Mouse (Mus musculus): Measurements from ENCODE around the gene Pde4c. TPM values are rescaled to one million over a fixed set of nuclear protein-coding genes. Genes with fewer than 3 reads are reported as not detected.

Gene Pde4c
- polyA plus RNA-seq, 1 experiment from 2014 or later, result 0.09 TPM

GRCm38 (mm10) chr8:70724216-70724615, 696 bp downstream of the Pde4c start:
- H3K4me2 ChIP-seq (replicated peaks; ENCODE audit: low read depth, low read length), result no peak overlapping the region
- no peaks in the 10 kb centered on the region for H3K9me3 ChIP-seq (ENCODE audit: control insufficient read depth, low read length)
- H3K27ac ChIP-seq (ENCODE audit: low read depth, low read length), result no peak overlapping the region
- H3K27me3 ChIP-seq (ENCODE audit: control insufficient read depth, insufficient read depth, low read length), result peaks cover 12% of the 10 kb centered on the region
- H3K9ac ChIP-seq (ENCODE audit: low read depth, low read length), result no peak overlapping the region
- no peaks in the 10 kb centered on the region for H3K36me3 ChIP-seq (ENCODE audit: control insufficient read depth, insufficient read depth, low read length)
- WGBS, result 81% methylated on average over 12 of the region's 12 CpGs
- H3K4me1 ChIP-seq (replicated peaks; ENCODE audit: control insufficient read depth, insufficient read depth, low read length), result no peaks in the 10 kb centered on the region
- no peak overlapping the region for H3K4me3 ChIP-seq (ENCODE audit: low read depth, low read length)
- no peak for DNase-seq (ENCODE audit: low spot score)
- no peak for ATAC-seq (ENCODE audit: low FRiP score)

DNA sequence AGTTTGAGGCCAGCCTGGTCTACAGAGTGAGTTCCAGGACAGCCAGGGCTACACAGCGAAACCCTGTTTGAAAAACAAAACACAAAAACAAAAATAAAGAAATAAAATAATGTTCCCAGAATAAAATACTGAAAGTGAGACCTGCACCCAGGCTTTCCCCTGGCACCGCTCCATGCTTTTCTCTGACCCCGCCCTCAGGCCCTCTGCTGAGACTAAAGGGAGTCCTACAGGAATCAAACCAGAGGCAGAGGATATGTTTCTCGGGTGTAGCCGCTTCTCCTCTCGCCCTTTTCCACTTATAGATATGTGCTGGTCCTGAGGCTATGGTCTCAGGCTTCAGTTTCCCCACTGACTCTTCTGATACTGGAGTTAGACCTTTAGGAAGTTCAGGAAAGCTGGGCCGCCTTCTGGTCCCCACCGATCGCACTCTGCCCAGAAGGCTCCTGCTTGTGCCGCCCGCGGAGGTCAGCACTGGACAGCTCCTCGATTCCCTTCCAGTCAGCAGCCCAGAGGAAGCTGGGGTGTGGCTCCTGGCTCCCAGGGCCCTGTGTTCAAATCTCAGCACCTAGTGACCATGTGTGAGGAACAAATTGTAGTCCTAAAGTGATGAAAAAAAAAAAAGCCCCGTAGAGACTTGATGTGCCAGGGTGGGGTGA, 2.4 kb downstream of the Pde4c start:
- no peak for ATAC-seq (ENCODE audit: low FRiP score)
- peak; percentile 26 for DNase-seq (ENCODE audit: low spot score)
- H3K4me3 ChIP-seq (ENCODE audit: low read depth, low read length), result no peak overlapping the region
- peaks cover 26% of the 10 kb centered on the region for H3K27me3 ChIP-seq (ENCODE audit: control insufficient read depth, insufficient read depth, low read length)
- no peak overlapping the region for H3K27ac ChIP-seq (ENCODE audit: low read depth, low read length)
- H3K36me3 ChIP-seq (ENCODE audit: control insufficient read depth, insufficient read depth, low read length), result no peaks in the 10 kb centered on the region
- no peaks in the 10 kb centered on the region for H3K9me3 ChIP-seq (ENCODE audit: control insufficient read depth, low read length)
- no peak overlapping the region for H3K9ac ChIP-seq (ENCODE audit: low read depth, low read length)
- WGBS, result 29% methylated on average over 14 of the region's 14 CpGs
- H3K4me1 ChIP-seq (replicated peaks; ENCODE audit: control insufficient read depth, insufficient read depth, low read length), result no peaks in the 10 kb centered on the region; the same call in 1 of the 2 replicates
- H3K4me2 ChIP-seq (replicated peaks; ENCODE audit: low read depth, low read length), result no peak overlapping the region

GRCm38 (mm10) chr8:70726721-70727120, 3.2 kb downstream of the Pde4c start:
- no peak overlapping the region for H3K4me2 ChIP-seq (replicated peaks; ENCODE audit: low read depth, low read length)
- no peak for ATAC-seq (ENCODE audit: low FRiP score)
- no peak for DNase-seq (ENCODE audit: low spot score)
- H3K9ac ChIP-seq (ENCODE audit: low read depth, low read length), result no peak overlapping the region
- H3K27ac ChIP-seq (ENCODE audit: low read depth, low read length), result no peak overlapping the region
- no peak overlapping the region for H3K4me3 ChIP-seq (ENCODE audit: low read depth, low read length)
- peaks cover 29% of the 10 kb centered on the region for H3K27me3 ChIP-seq (ENCODE audit: control insufficient read depth, insufficient read depth, low read length)
- no peaks in the 10 kb centered on the region; the same call in 1 of the 2 replicates for H3K4me1 ChIP-seq (replicated peaks; ENCODE audit: control insufficient read depth, insufficient read depth, low read length)
- 43% methylated on average over 11 of the region's 11 CpGs for WGBS
- H3K36me3 ChIP-seq (ENCODE audit: control insufficient read depth, insufficient read depth, low read length), result no peaks in the 10 kb centered on the region
- H3K9me3 ChIP-seq (ENCODE audit: control insufficient read depth, low read length), result no peaks in the 10 kb centered on the region

DNA sequence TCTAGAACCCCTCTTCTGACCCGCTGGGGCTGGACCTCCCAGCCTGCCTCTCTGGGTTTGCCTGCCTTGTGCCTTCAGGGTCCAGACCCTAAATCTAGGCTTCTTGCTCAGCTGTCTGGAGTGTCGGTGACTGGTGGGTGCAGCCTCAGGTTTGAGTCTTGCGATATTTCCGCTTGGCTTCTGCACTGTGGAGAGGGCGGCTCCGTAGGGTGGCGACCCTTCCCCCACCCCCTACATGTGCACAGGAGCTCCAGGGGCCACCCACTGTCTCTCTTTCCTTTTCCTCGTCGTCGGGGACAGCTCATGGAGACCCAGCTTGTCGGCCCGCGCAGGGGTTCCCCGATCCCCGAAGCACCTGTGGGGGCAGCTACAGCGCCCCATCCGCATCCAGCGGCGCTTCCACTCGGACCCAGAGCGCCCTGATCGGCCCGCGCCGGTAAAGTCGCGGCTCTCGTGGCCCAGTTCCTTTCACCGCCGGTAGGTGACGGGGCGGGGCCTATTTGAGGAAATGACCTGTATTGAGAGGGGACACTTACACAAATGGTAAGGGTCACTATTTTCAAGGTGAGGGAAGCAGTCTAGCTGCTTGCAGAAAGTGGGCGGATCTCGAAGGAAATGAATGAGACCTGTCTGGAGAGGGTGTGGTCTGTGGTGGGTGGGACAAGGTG, 6.4 kb downstream of the Pde4c start:
- Histone ChIP-seq H3K4me3 (ENCODE audit: low read depth, low read length) (no peak overlapping the region), H3K4me1 (replicated peaks; ENCODE audit: control insufficient read depth, insufficient read depth, low read length) (no peaks in the 10 kb centered on the region; the same call in 1 of the 2 replicates), H3K27ac (ENCODE audit: low read depth, low read length) (no peak overlapping the region), H3K9ac (ENCODE audit: low read depth, low read length) (no peak overlapping the region), H3K36me3 (ENCODE audit: control insufficient read depth, insufficient read depth, low read length) (no peaks in the 10 kb centered on the region), H3K9me3 (ENCODE audit: control insufficient read depth, low read length) (no peaks in the 10 kb centered on the region), H3K4me2 (replicated peaks; ENCODE audit: low read depth, low read length) (peak overlapping the region; percentile 24), H3K27me3 (ENCODE audit: control insufficient read depth, insufficient read depth, low read length) (peaks cover 32% of the 10 kb centered on the region)
- peak; percentile 43 for DNase-seq (ENCODE audit: low spot score)
- ATAC-seq (ENCODE audit: low FRiP score), result no peak
- WGBS, result 5% methylated on average over 34 of the region's 34 CpGs

GRCm38 (mm10) chr8:70730956-70731355, 7.4 kb downstream of the Pde4c start:
- Histone ChIP-seq H3K9me3 (ENCODE audit: control insufficient read depth, low read length) (no peaks in the 10 kb centered on the region), H3K36me3 (ENCODE audit: control insufficient read depth, insufficient read depth, low read length) (no peaks in the 10 kb centered on the region), H3K9ac (ENCODE audit: low read depth, low read length) (no peak overlapping the region), H3K4me2 (replicated peaks; ENCODE audit: low read depth, low read length) (no peak overlapping the region), H3K27ac (ENCODE audit: low read depth, low read length) (no peak overlapping the region), H3K4me1 (replicated peaks; ENCODE audit: control insufficient read depth, insufficient read depth, low read length) (no peaks in the 10 kb centered on the region; the same call in 1 of the 2 replicates), H3K27me3 (ENCODE audit: control insufficient read depth, insufficient read depth, low read length) (peaks cover 32% of the 10 kb centered on the region), H3K4me3 (ENCODE audit: low read depth, low read length) (no peak overlapping the region)
- WGBS, result 83% methylated on average over 4 of the region's 4 CpGs
- ATAC-seq (ENCODE audit: low FRiP score) (no peak), DNase-seq (ENCODE audit: low spot score) (no peak)

DNA sequence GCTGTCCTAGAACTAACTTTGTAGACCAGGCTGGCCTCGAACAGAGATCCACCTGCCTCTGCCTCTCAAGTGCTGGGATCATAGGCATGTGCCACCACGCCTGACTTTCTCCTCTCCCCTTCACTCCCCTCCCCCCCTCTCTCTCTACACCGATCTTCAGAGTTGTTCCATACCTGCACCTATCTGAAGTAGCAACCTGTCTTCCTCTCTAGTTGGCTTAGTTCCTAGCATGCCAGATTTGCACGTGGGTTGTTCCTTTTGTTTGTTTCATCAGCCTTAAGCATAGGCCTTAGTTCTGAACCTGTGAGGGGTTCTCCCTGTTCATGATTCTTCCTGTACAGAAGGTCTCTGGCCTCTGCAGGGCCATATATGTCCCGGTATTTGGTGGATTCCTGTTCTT, 14.2 kb downstream of the Pde4c start:
- H3K4me1 ChIP-seq (replicated peaks; ENCODE audit: control insufficient read depth, insufficient read depth, low read length), result 0 out of 2 replicates have a peak, but pooled peaks cover 2% of the 10 kb centered on the region
- no peaks in the 10 kb centered on the region for H3K36me3 ChIP-seq (ENCODE audit: control insufficient read depth, insufficient read depth, low read length)
- 64% methylated on average over 5 of the region's 5 CpGs for WGBS
- DNase-seq (ENCODE audit: low spot score) (no peak), ATAC-seq (ENCODE audit: low FRiP score) (no peak)
- no peak overlapping the region for H3K27ac ChIP-seq (ENCODE audit: low read depth, low read length)
- H3K27me3 ChIP-seq (ENCODE audit: control insufficient read depth, insufficient read depth, low read length), result peaks cover 15% of the 10 kb centered on the region; the same call in 1 of the 2 replicates
- no peak overlapping the region for H3K4me3 ChIP-seq (ENCODE audit: low read depth, low read length)
- H3K9me3 ChIP-seq (ENCODE audit: control insufficient read depth, low read length), result no peaks in the 10 kb centered on the region
- H3K4me2 ChIP-seq (replicated peaks; ENCODE audit: low read depth, low read length), result no peak overlapping the region
- no peak overlapping the region for H3K9ac ChIP-seq (ENCODE audit: low read depth, low read length)

DNA sequence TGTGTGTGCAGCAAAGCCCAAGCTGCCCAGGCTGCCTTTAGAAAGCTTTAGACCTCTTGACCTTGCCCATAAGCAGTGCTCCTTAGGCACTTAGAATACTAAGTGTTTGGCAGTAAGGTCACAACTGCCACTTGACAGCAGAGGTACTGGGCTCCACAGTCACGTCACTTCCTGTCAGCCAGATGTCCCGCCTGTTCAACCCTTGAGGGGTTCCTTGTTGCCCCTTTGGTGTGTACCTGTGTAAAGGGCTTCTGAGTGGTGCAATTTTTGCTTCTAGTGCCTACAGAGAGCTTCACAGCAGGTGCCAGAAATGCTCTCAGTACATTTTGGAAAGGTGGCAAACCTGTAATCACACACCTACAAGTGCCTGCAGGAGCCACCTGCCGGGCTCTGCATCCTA, 14.7 kb downstream of the Pde4c start:
- no peak overlapping the region for H3K4me2 ChIP-seq (replicated peaks; ENCODE audit: low read depth, low read length)
- H3K27ac ChIP-seq (ENCODE audit: low read depth, low read length), result no peak overlapping the region
- H3K36me3 ChIP-seq (ENCODE audit: control insufficient read depth, insufficient read depth, low read length), result no peaks in the 10 kb centered on the region
- ATAC-seq (ENCODE audit: low FRiP score) (no peak), DNase-seq (ENCODE audit: low spot score) (no peak)
- no peaks in the 10 kb centered on the region for H3K9me3 ChIP-seq (ENCODE audit: control insufficient read depth, low read length)
- peaks cover 4% of the 10 kb centered on the region; the same call in 1 of the 2 replicates for H3K4me1 ChIP-seq (replicated peaks; ENCODE audit: control insufficient read depth, insufficient read depth, low read length)
- peaks cover 20% of the 10 kb centered on the region for H3K27me3 ChIP-seq (ENCODE audit: control insufficient read depth, insufficient read depth, low read length)
- no peak overlapping the region for H3K9ac ChIP-seq (ENCODE audit: low read depth, low read length)
- no peak overlapping the region for H3K4me3 ChIP-seq (ENCODE audit: low read depth, low read length)
- 73% methylated on average over 3 of the region's 3 CpGs for WGBS

DNA sequence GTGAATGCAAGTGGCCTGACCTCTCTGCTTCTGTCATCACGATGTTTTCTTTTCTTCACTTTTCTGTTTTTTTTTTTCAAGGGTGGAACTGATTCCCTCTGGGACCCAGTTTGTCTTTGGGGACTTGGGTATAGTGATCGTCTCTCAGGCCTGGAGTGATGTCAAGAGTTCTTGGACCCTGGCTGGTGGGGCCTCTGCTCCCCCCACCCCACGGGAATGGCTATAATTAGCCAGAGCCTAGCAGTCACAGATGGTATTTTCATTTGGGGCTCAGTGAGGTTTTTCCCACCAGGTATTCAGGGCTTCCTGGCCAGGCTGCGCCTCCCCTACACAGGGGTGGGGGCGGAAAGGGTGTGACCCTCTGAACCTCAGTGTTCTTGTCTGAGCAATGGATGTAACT, 18.1 kb downstream of the Pde4c start:
- H3K27me3 ChIP-seq (ENCODE audit: control insufficient read depth, insufficient read depth, low read length), result peaks cover 40% of the 10 kb centered on the region
- DNase-seq (ENCODE audit: low spot score), result no peak
- 58% methylated on average over 5 of the region's 5 CpGs for WGBS

DNA sequence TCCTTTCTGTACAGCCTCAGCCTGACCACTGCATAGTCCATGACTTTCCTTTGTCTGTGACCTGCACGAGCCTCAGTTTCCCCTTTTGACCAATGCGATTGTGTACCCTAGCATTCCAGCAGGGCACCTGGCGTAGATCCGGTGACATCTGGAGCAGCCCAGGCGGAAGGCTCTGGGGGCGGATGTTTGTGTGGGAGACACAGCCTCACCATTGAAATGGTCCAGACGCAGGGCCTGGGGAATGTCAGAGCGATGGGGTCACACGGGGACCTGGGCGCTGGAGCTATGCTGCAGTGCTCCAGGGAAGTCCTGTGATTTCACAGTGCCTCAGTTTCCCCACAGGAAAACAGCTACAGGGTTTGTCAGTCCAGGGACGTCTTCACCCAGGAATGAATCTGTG, 18.7 kb downstream of the Pde4c start:
- H3K4me2 ChIP-seq (replicated peaks; ENCODE audit: low read depth, low read length), result no peak overlapping the region
- no peak overlapping the region for H3K9ac ChIP-seq (ENCODE audit: low read depth, low read length)
- H3K27me3 ChIP-seq (ENCODE audit: control insufficient read depth, insufficient read depth, low read length), result peaks cover 44% of the 10 kb centered on the region
- no peaks in the 10 kb centered on the region for H3K9me3 ChIP-seq (ENCODE audit: control insufficient read depth, low read length)
- no peak for ATAC-seq (ENCODE audit: low FRiP score)
- peaks cover 6% of the 10 kb centered on the region; the same call in 1 of the 2 replicates for H3K4me1 ChIP-seq (replicated peaks; ENCODE audit: control insufficient read depth, insufficient read depth, low read length)
- no peak overlapping the region for H3K27ac ChIP-seq (ENCODE audit: low read depth, low read length)
- H3K4me3 ChIP-seq (ENCODE audit: low read depth, low read length), result no peak overlapping the region
- no peaks in the 10 kb centered on the region for H3K36me3 ChIP-seq (ENCODE audit: control insufficient read depth, insufficient read depth, low read length)
- no peak for DNase-seq (ENCODE audit: low spot score)
- 68% methylated on average over 11 of the region's 11 CpGs for WGBS

More for the DNA sequence above, 18.1 kb downstream of the Pde4c start:
- H3K4me1 ChIP-seq (replicated peaks; ENCODE audit: control insufficient read depth, insufficient read depth, low read length), result peaks cover 6% of the 10 kb centered on the region; the same call in 1 of the 2 replicates
- ATAC-seq (ENCODE audit: low FRiP score), result no peak
- H3K9me3 ChIP-seq (ENCODE audit: control insufficient read depth, low read length), result no peaks in the 10 kb centered on the region
- no peak overlapping the region for H3K4me3 ChIP-seq (ENCODE audit: low read depth, low read length)
- no peak overlapping the region for H3K27ac ChIP-seq (ENCODE audit: low read depth, low read length)
- no peak overlapping the region for H3K4me2 ChIP-seq (replicated peaks; ENCODE audit: low read depth, low read length)
- H3K36me3 ChIP-seq (ENCODE audit: control insufficient read depth, insufficient read depth, low read length), result no peaks in the 10 kb centered on the region
- no peak overlapping the region for H3K9ac ChIP-seq (ENCODE audit: low read depth, low read length)
